9 mouse cellular contexts compared by ENCODE assay signal in genomic region chr7:137308061-137309060, GRCm38 (mm10). TPM values are rescaled to one million over a fixed set of nuclear protein-coding genes. Genes with fewer than 3 reads are reported as not detected.
DNase-seq lines count a peak whose midpoint lies in the region; ATAC-seq and TF ChIP-seq lines count a peak whose summit lies in the region.
"Had no signal": no experiment of that assay in that cellular context is flagged by ENCODE, and none has a peak within 500 bp of the region (broad histone marks: within the 10 kb centered on the region; RNA-seq: fewer than 3 reads in every experiment).

No protein-coding gene starts in this region.

- TF ChIP-seq CTCF in stomach, postnatal 0 days (IDR thresholded peaks at IDR 0.05; ENCODE audit: low read depth): peak; percentile 56

- 19% methylated on average over 19 of the region's 19 CpGs for WGBS in neural tube, embryonic 11.5 days
- 20% methylated on average over 19 of the region's 19 CpGs for WGBS in embryonic facial prominence, embryonic 14.5 days
- 9% methylated on average over 19 of the region's 19 CpGs for WGBS in limb, embryonic 12.5 days
- WGBS in stomach, postnatal 0 days: 43% methylated on average over 19 of the region's 19 CpGs

- peaks cover 17% of the 10 kb centered on the region for H3K4me1 ChIP-seq in neural tube, embryonic 11.5 days (ENCODE audit: control insufficient read depth, insufficient read depth, low read length)
- peaks cover 19% of the 10 kb centered on the region for H3K4me1 ChIP-seq in embryonic facial prominence, embryonic 14.5 days (ENCODE audit: control insufficient read depth, insufficient read depth, low read length)
- peaks cover 43% of the 10 kb centered on the region for H3K4me1 ChIP-seq in limb, embryonic 12.5 days (replicated peaks)
- no peaks in the 10 kb centered on the region; the same call in 1 of the 2 replicates for H3K4me1 ChIP-seq in stomach, postnatal 0 days (replicated peaks; ENCODE audit: control insufficient read depth, insufficient read depth)

- ATAC-seq in neural tube, embryonic 11.5 days (ENCODE audit: insufficient read depth, low FRiP score, low TSS enrichment): no peak
- ATAC-seq in embryonic facial prominence, embryonic 14.5 days (ENCODE audit: low read depth): no peak
- ATAC-seq in limb, embryonic 12.5 days (ENCODE audit: insufficient number of reproducible peaks, insufficient read depth, low FRiP score, low TSS enrichment, low read depth): no peak
- ATAC-seq in stomach, postnatal 0 days (ENCODE audit: low FRiP score, low TSS enrichment): no peak

- H3K27me3 ChIP-seq in neural tube, embryonic 11.5 days (ENCODE audit: control insufficient read depth, insufficient read depth, low read length): peaks cover 25% of the 10 kb centered on the region
- peaks cover 33% of the 10 kb centered on the region for H3K27me3 ChIP-seq in embryonic facial prominence, embryonic 14.5 days (replicated peaks; ENCODE audit: control insufficient read depth, insufficient read depth, low read length)
- H3K27me3 ChIP-seq in limb, embryonic 12.5 days: peaks cover 39% of the 10 kb centered on the region
- H3K27me3 ChIP-seq in stomach, postnatal 0 days (ENCODE audit: control insufficient read depth, insufficient read depth, low read length): peaks cover 24% of the 10 kb centered on the region; the same call in 1 of the 2 replicates

- H3K9me3 ChIP-seq in neural tube, embryonic 11.5 days (ENCODE audit: control insufficient read depth, low read length): no peaks in the 10 kb centered on the region
- H3K9me3 ChIP-seq in embryonic facial prominence, embryonic 14.5 days (ENCODE audit: control insufficient read depth, low read length): no peaks in the 10 kb centered on the region
- H3K9me3 ChIP-seq in limb, embryonic 12.5 days: no peaks in the 10 kb centered on the region
- H3K9me3 ChIP-seq in stomach, postnatal 0 days (ENCODE audit: control insufficient read depth, low read length): no peaks in the 10 kb centered on the region

- H3K4me2 ChIP-seq in neural tube, embryonic 11.5 days (ENCODE audit: low read depth): peak overlapping the region; percentile 91
- H3K4me2 ChIP-seq in embryonic facial prominence, embryonic 14.5 days (ENCODE audit: low read depth, low read length): peak overlapping the region; percentile 84
- peak overlapping the region; percentile 92 for H3K4me2 ChIP-seq in limb, embryonic 12.5 days
- H3K4me2 ChIP-seq in stomach, postnatal 0 days (replicated peaks; ENCODE audit: low read depth): no peak overlapping the region

- peak overlapping the region; percentile 81 for H3K9ac ChIP-seq in neural tube, embryonic 11.5 days (ENCODE audit: low read length)
- H3K9ac ChIP-seq in embryonic facial prominence, embryonic 14.5 days (ENCODE audit: low read depth, low read length): peak overlapping the region; percentile 91
- H3K9ac ChIP-seq in limb, embryonic 12.5 days (replicated peaks): peak overlapping the region; percentile 98
- H3K9ac ChIP-seq in stomach, postnatal 0 days (ENCODE audit: low read length): no peak overlapping the region

- no peak for DNase-seq in neural tube, embryonic 11.5 days (ENCODE audit: low spot score)
- no peak for DNase-seq in neural tube, embryonic 10.5 days (ENCODE audit: extremely low spot score, low spot score)
- DNase-seq in embryonic facial prominence, embryonic 14.5 days (ENCODE audit: low spot score): no peak
- DNase-seq in stomach, postnatal 0 days (ENCODE audit: low spot score): no peak
- DNase-seq in gastrocnemius, postnatal 4 days (ENCODE audit: low spot score in 2 of 2): no peak
- no peak for DNase-seq in B cell, adult 2 months

- peak overlapping the region; percentile 88 for H3K27ac ChIP-seq in neural tube, embryonic 11.5 days (ENCODE audit: low read depth, low read length)
- H3K27ac ChIP-seq in embryonic facial prominence, embryonic 14.5 days (replicated peaks; ENCODE audit: low read depth, low read length): peak overlapping the region; percentile 87
- peak overlapping the region; percentile 91 for H3K27ac ChIP-seq in limb, embryonic 12.5 days
- no peak overlapping the region for H3K27ac ChIP-seq in stomach, postnatal 0 days (replicated peaks)
- H3K27ac ChIP-seq: macrophage had no signal

- peak overlapping the region; percentile 87 for H3K4me3 ChIP-seq in neural tube, embryonic 11.5 days (ENCODE audit: low read depth, low read length)
- H3K4me3 ChIP-seq in embryonic facial prominence, embryonic 14.5 days (ENCODE audit: low read depth, low read length): peak overlapping the region; percentile 77
- H3K4me3 ChIP-seq in limb, embryonic 12.5 days (replicated peaks): peak overlapping the region; percentile 93
- no peak overlapping the region for H3K4me3 ChIP-seq in stomach, postnatal 0 days (ENCODE audit: low read depth, low read length)
- H3K4me3 ChIP-seq: erythroblast, embryonic 14.5 days had no signal

- TF ChIP-seq EP300 in stomach, postnatal 0 days (optimal IDR thresholded peaks at IDR 0.05): no peak

- H3K36me3 ChIP-seq in neural tube, embryonic 11.5 days (ENCODE audit: control insufficient read depth, insufficient read depth, low read length): no peaks in the 10 kb centered on the region
- H3K36me3 ChIP-seq in embryonic facial prominence, embryonic 14.5 days (ENCODE audit: control insufficient read depth, insufficient read depth, low read length): 0 out of 2 replicates have a peak, but pooled peaks cover 3% of the 10 kb centered on the region
- peaks cover 31% of the 10 kb centered on the region for H3K36me3 ChIP-seq in limb, embryonic 12.5 days
- H3K36me3 ChIP-seq in stomach, postnatal 0 days (ENCODE audit: control insufficient read depth, insufficient read depth, low read length): no peaks in the 10 kb centered on the region

RNA-seq across cellular contexts. Expression of gene Ebf3, which starts 5.9 kb away (rescaled TPM):
- polyA plus RNA-seq in neural tube, embryonic 11.5 days (2014; fragmentation: Nextera tagmentation; extraction: Ambion mirVana): 12.9 and 13.0 TPM in 2 replicates
- 7.4 and 9.1 TPM in 2 replicates for polyA plus RNA-seq in embryonic facial prominence, embryonic 14.5 days (2014; fragmentation: Nextera tagmentation; extraction: Ambion mirVana)
- polyA plus RNA-seq in limb, embryonic 12.5 days (2016; fragmentation: Nextera tagmentation; extraction: Ambion mirVana): 16.9 and 17.6 TPM in 2 replicates
- 0.58 and 0.65 TPM in 2 replicates for polyA plus RNA-seq in stomach, postnatal 0 days (2015; fragmentation: Nextera tagmentation; extraction: Ambion mirVana)
- total RNA-seq in gastrocnemius, postnatal 4 days (2021): 10 to 100 TPM; 45.8 to 50.1 TPM
- polyA plus RNA-seq: erythroblast, embryonic 14.5 days; macrophage had no signal
